Mouse (Mus musculus): ENCODE results near the gene Ovca2. TPM values are rescaled to one million over a fixed set of nuclear protein-coding genes. Genes with fewer than 3 reads are reported as not detected.
A peak's percentile ranks its signal among the peaks of the same experiment; 100 is the strongest.

Ovca2 gene
- polyA plus RNA-seq, 1 experiment from 2014 or later, result 28.6 TPM

- no peak overlapping the region for H3K4me2 ChIP-seq
- H3K27ac ChIP-seq (ENCODE audit: low read depth), result peak overlapping the region; percentile 75; the same call in 1 of the 2 replicates
- TF ChIP-seq CTCF (IDR thresholded peaks at IDR 0.05; ENCODE audit: low read depth), result no peak
- no peak for ATAC-seq (ENCODE audit: insufficient read depth)
- no peak overlapping the region for H3K4me3 ChIP-seq (ENCODE audit: low read depth, low read length)
- no peaks in the 10 kb centered on the region for H3K27me3 ChIP-seq (ENCODE audit: insufficient read depth, low read length)
- H3K36me3 ChIP-seq (ENCODE audit: insufficient read depth), result peaks cover 26% of the 10 kb centered on the region
- peaks cover 28% of the 10 kb centered on the region for H3K4me1 ChIP-seq (ENCODE audit: insufficient read depth)
- H3K9me3 ChIP-seq (ENCODE audit: low read depth, low read length), result no peaks in the 10 kb centered on the region
- WGBS, result 58% methylated on average over 3 of the region's 3 CpGs
- no peak for DNase-seq
- H3K9ac ChIP-seq, result no peak overlapping the region
Observed at GRCm38 (mm10) chr11:75141038-75141437, 37.6 kb downstream of the Ovca2 start.

- WGBS, result 49% methylated on average over 5 of the region's 5 CpGs
- H3K4me3 ChIP-seq (ENCODE audit: low read depth, low read length), result no peak overlapping the region
- no peak overlapping the region for H3K9ac ChIP-seq
- no peak for ATAC-seq (ENCODE audit: insufficient read depth)
- H3K27ac ChIP-seq (ENCODE audit: low read depth), result peak overlapping the region; percentile 75
- H3K4me2 ChIP-seq, result no peak overlapping the region
- no peaks in the 10 kb centered on the region for H3K9me3 ChIP-seq (ENCODE audit: low read depth, low read length)
- no peaks in the 10 kb centered on the region for H3K27me3 ChIP-seq (ENCODE audit: insufficient read depth, low read length)
- H3K4me1 ChIP-seq (ENCODE audit: insufficient read depth), result peaks cover 28% of the 10 kb centered on the region
- peaks cover 23% of the 10 kb centered on the region for H3K36me3 ChIP-seq (ENCODE audit: insufficient read depth)
- TF ChIP-seq CTCF (IDR thresholded peaks at IDR 0.05; ENCODE audit: low read depth), result no peak
- no peak for DNase-seq
Observed at GRCm38 (mm10) chr11:75140431-75140830, 38.2 kb downstream of the Ovca2 start.

GRCm38 (mm10) chr11:75139122-75139963, 39.3 kb downstream of the Ovca2 start:
- Histone ChIP-seq H3K4me1 (ENCODE audit: insufficient read depth) (peaks cover 28% of the 10 kb centered on the region), H3K36me3 (ENCODE audit: insufficient read depth) (peaks cover 13% of the 10 kb centered on the region), H3K9ac (no peak overlapping the region), H3K27ac (ENCODE audit: low read depth) (peak overlapping the region; percentile 75), H3K27me3 (ENCODE audit: insufficient read depth, low read length) (no peaks in the 10 kb centered on the region), H3K4me3 (ENCODE audit: low read depth, low read length) (no peak overlapping the region), H3K9me3 (ENCODE audit: low read depth, low read length) (no peaks in the 10 kb centered on the region), H3K4me2 (no peak overlapping the region; the same call in 1 of the 2 replicates)
- WGBS, result 13% methylated on average over 11 of the region's 11 CpGs
- DNase-seq (peak; percentile 80), ATAC-seq (ENCODE audit: insufficient read depth) (peak; percentile 56)
- no peak for TF ChIP-seq CTCF (IDR thresholded peaks at IDR 0.05; ENCODE audit: low read depth)

- H3K27ac ChIP-seq (ENCODE audit: low read depth), result peak overlapping the region; percentile 16; the same call in 1 of the 2 replicates
- TF ChIP-seq CTCF (IDR thresholded peaks at IDR 0.05; ENCODE audit: low read depth), result no peak
Observed at GRCm38 (mm10) chr11:75136666-75137398, 41.8 kb downstream of the Ovca2 start.

GRCm38 (mm10) chr11:75135358-75135757, 43.3 kb downstream of the Ovca2 start:
- no peak overlapping the region for H3K4me2 ChIP-seq
- peaks cover 26% of the 10 kb centered on the region for H3K4me1 ChIP-seq (ENCODE audit: insufficient read depth)
- no peaks in the 10 kb centered on the region for H3K9me3 ChIP-seq (ENCODE audit: low read depth, low read length)
- H3K27me3 ChIP-seq (ENCODE audit: insufficient read depth, low read length), result no peaks in the 10 kb centered on the region
- no peak for DNase-seq
- H3K36me3 ChIP-seq (ENCODE audit: insufficient read depth), result no peaks in the 10 kb centered on the region
- TF ChIP-seq CTCF (IDR thresholded peaks at IDR 0.05; ENCODE audit: low read depth), result no peak
- WGBS, result 87% methylated on average over 4 of the region's 4 CpGs
- H3K9ac ChIP-seq, result no peak overlapping the region
- no peak for ATAC-seq (ENCODE audit: insufficient read depth)
- H3K27ac ChIP-seq (ENCODE audit: low read depth), result no peak overlapping the region
- H3K4me3 ChIP-seq (ENCODE audit: low read depth, low read length), result no peak overlapping the region

More at GRCm38 (mm10) chr11:75136666-75137398, 41.8 kb downstream of the Ovca2 start:
- H3K4me3 ChIP-seq (ENCODE audit: low read depth, low read length), result no peak overlapping the region
- 33% methylated on average over 5 of the region's 5 CpGs for WGBS
- no peaks in the 10 kb centered on the region for H3K9me3 ChIP-seq (ENCODE audit: low read depth, low read length)
- H3K27me3 ChIP-seq (ENCODE audit: insufficient read depth, low read length), result no peaks in the 10 kb centered on the region
- no peaks in the 10 kb centered on the region for H3K36me3 ChIP-seq (ENCODE audit: insufficient read depth)
- peaks cover 38% of the 10 kb centered on the region for H3K4me1 ChIP-seq (ENCODE audit: insufficient read depth)
- no peak overlapping the region for H3K4me2 ChIP-seq
- no peak for ATAC-seq (ENCODE audit: insufficient read depth)
- peak; percentile 59 for DNase-seq
- no peak overlapping the region for H3K9ac ChIP-seq

GRCm38 (mm10) chr11:75134485-75135068, 44.1 kb downstream of the Ovca2 start:
- Histone ChIP-seq H3K36me3 (ENCODE audit: insufficient read depth) (no peaks in the 10 kb centered on the region), H3K4me2 (no peak overlapping the region), H3K4me1 (ENCODE audit: insufficient read depth) (peaks cover 20% of the 10 kb centered on the region; the same call in 1 of the 2 replicates), H3K9ac (no peak overlapping the region), H3K27me3 (ENCODE audit: insufficient read depth, low read length) (no peaks in the 10 kb centered on the region), H3K27ac (ENCODE audit: low read depth) (peak overlapping the region; percentile 19; the same call in 1 of the 2 replicates), H3K4me3 (ENCODE audit: low read depth, low read length) (no peak overlapping the region), H3K9me3 (ENCODE audit: low read depth, low read length) (no peaks in the 10 kb centered on the region)
- DNase-seq (no peak), ATAC-seq (ENCODE audit: insufficient read depth) (no peak)
- 59% methylated on average over 5 of the region's 5 CpGs for WGBS
- TF ChIP-seq CTCF (IDR thresholded peaks at IDR 0.05; ENCODE audit: low read depth), result no peak

All from lung, embryonic 14.5 days (tissue).